In the genomic region with DNA sequence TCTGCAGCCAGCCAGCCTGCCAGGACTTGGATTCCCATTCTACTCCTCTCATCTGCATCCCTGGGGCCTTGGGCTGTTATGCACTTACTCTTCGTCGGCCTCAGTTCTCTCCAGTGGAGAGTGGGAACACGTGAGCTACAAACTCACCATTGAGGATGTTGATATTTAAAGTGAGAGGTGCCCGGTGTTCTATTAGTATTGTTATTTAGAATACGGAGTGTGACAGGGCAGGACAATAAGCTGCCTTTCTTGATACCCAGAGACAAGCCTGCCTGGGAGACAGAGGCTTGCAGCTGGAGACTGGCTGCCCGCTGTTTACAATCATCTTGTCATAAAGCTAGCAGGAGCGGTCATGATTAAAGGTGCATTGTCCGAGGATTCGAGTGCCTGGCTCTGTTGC, we compare ENCODE assay signal across 21 mouse cellular contexts. TPM values are rescaled to one million over a fixed set of nuclear protein-coding genes. Genes with fewer than 3 reads are reported as not detected.
DNase-seq lines count a peak whose midpoint lies in the region; ATAC-seq and TF ChIP-seq lines count a peak whose summit lies in the region.
"Had no signal": no experiment of that assay in that cellular context is flagged by ENCODE, and none has a peak within 500 bp of the region (broad histone marks: within the 10 kb centered on the region; RNA-seq: fewer than 3 reads in every experiment).

No protein-coding gene starts in this region.

- peaks cover 18% of the 10 kb centered on the region; the same call in 1 of the 2 replicates for H3K27me3 ChIP-seq in heart, embryonic 11.5 days (ENCODE audit: control insufficient read depth, insufficient read depth, low read length)
- H3K27me3 ChIP-seq in midbrain, embryonic 10.5 days (ENCODE audit: low read depth, poor library complexity, severe bottlenecking): peaks cover 100% of the 10 kb centered on the region
- peaks cover 5% of the 10 kb centered on the region; the same call in 1 of the 2 replicates for H3K27me3 ChIP-seq in midbrain, postnatal 0 days (ENCODE audit: insufficient read depth, low read length)
- H3K27me3 ChIP-seq in forebrain, embryonic 14.5 days (replicated peaks; ENCODE audit: control insufficient read depth, insufficient read depth, low read length): no peaks in the 10 kb centered on the region

- H3K27ac ChIP-seq in heart, embryonic 11.5 days (ENCODE audit: low read depth, low read length): no peak overlapping the region
- peak overlapping the region; percentile 88 for H3K27ac ChIP-seq in midbrain, embryonic 10.5 days (replicated peaks)
- no peak overlapping the region for H3K27ac ChIP-seq in midbrain, postnatal 0 days (ENCODE audit: low read depth, low read length)
- H3K27ac ChIP-seq in forebrain, embryonic 14.5 days (ENCODE audit: low read depth, low read length): peak overlapping the region; percentile 44; the same call in 1 of the 2 replicates
- H3K27ac ChIP-seq: kidney, postnatal 0 days had no signal

- peaks cover 17% of the 10 kb centered on the region for H3K4me1 ChIP-seq in heart, embryonic 11.5 days (ENCODE audit: control insufficient read depth, insufficient read depth, low read length)
- peaks cover 81% of the 10 kb centered on the region for H3K4me1 ChIP-seq in midbrain, embryonic 10.5 days
- no peaks in the 10 kb centered on the region for H3K4me1 ChIP-seq in midbrain, postnatal 0 days (ENCODE audit: insufficient read depth, low read length)
- peaks cover 11% of the 10 kb centered on the region; the same call in 1 of the 2 replicates for H3K4me1 ChIP-seq in forebrain, embryonic 14.5 days (ENCODE audit: control insufficient read depth, insufficient read depth, low read length)

- 43% methylated on average over 9 of the region's 9 CpGs for WGBS in heart, embryonic 11.5 days (ENCODE audit: insufficient replicate concordance)
- WGBS in midbrain, embryonic 10.5 days: 26% methylated on average over 9 of the region's 9 CpGs
- 42% methylated on average over 9 of the region's 9 CpGs for WGBS in midbrain, postnatal 0 days
- 50% methylated on average over 9 of the region's 9 CpGs for WGBS in forebrain, embryonic 14.5 days

- H3K4me3 ChIP-seq in heart, embryonic 11.5 days (ENCODE audit: low read depth, low read length): no peak overlapping the region
- H3K4me3 ChIP-seq in midbrain, embryonic 10.5 days: 0 out of 2 replicates have a peak overlapping the region, but pooled peaks have one; percentile 41
- H3K4me3 ChIP-seq in midbrain, postnatal 0 days (ENCODE audit: low read depth, low read length): no peak overlapping the region
- no peak overlapping the region for H3K4me3 ChIP-seq in forebrain, embryonic 14.5 days (ENCODE audit: low read depth, low read length)
- H3K4me3 ChIP-seq: erythroblast, embryonic 14.5 days; myocyte had no signal

- no peak for ATAC-seq in heart, embryonic 11.5 days (replicated peaks; ENCODE audit: insufficient number of reproducible peaks, low FRiP score, low TSS enrichment)
- ATAC-seq in midbrain, postnatal 0 days (ENCODE audit: low FRiP score): no peak
- ATAC-seq in forebrain, embryonic 14.5 days: no peak
- no peak for ATAC-seq in megakaryocyte-erythroid progenitor cell, adult 5-6 weeks (replicated peaks; ENCODE audit: low FRiP score, low TSS enrichment, poor library complexity, severe bottlenecking)
- ATAC-seq: intestine, postnatal 0 days had no signal

- TF ChIP-seq CTCF in midbrain, postnatal 0 days (IDR thresholded peaks at IDR 0.05): no peak

- no peak overlapping the region for H3K4me2 ChIP-seq in heart, embryonic 11.5 days
- no peak overlapping the region for H3K4me2 ChIP-seq in midbrain, postnatal 0 days (ENCODE audit: low read depth, low read length, poor library complexity, severe bottlenecking)
- no peak overlapping the region for H3K4me2 ChIP-seq in forebrain, embryonic 14.5 days (ENCODE audit: low read length)

- peak; percentile 12 for DNase-seq in heart, adult 11 months
- peak; percentile 18 for DNase-seq in midbrain, embryonic 10.5 days (ENCODE audit: low spot score)
- no peak for DNase-seq in midbrain, postnatal 0 days (ENCODE audit: low spot score)
- peak; percentile 57 for DNase-seq in ZHBTc4 (ENCODE audit: low read depth, low spot score)
- DNase-seq in forebrain, embryonic 14.5 days (ENCODE audit: low spot score): no peak
- DNase-seq in cerebellum, postnatal 4 days (ENCODE audit: low spot score in 2 of 2): no peak
- DNase-seq: adrenal gland, adult 8-10 months; B cell, adult 2 months; cerebellum, adult 9-11 months; gastrocnemius, postnatal 10 days; heart, adult 18-20 months; layer of hippocampus, postnatal 36 days; liver; lung, postnatal 36 days; thymus, postnatal 25 days had no signal

- H3K9ac ChIP-seq in heart, embryonic 11.5 days (ENCODE audit: low read depth, low read length): no peak overlapping the region
- no peak overlapping the region for H3K9ac ChIP-seq in midbrain, postnatal 0 days (replicated peaks; ENCODE audit: low read length, poor library complexity, severe bottlenecking)
- no peak overlapping the region for H3K9ac ChIP-seq in forebrain, embryonic 14.5 days (ENCODE audit: low read length)

- no peaks in the 10 kb centered on the region for H3K36me3 ChIP-seq in heart, embryonic 11.5 days (ENCODE audit: control insufficient read depth, insufficient read depth, low read length)
- no peaks in the 10 kb centered on the region for H3K36me3 ChIP-seq in midbrain, embryonic 10.5 days
- no peaks in the 10 kb centered on the region for H3K36me3 ChIP-seq in midbrain, postnatal 0 days (ENCODE audit: insufficient read depth, low read length)
- H3K36me3 ChIP-seq in forebrain, embryonic 14.5 days (ENCODE audit: control insufficient read depth, insufficient read depth, low read length): no peaks in the 10 kb centered on the region

- no peaks in the 10 kb centered on the region for H3K9me3 ChIP-seq in heart, embryonic 11.5 days (replicated peaks; ENCODE audit: control insufficient read depth, low read length)
- H3K9me3 ChIP-seq in midbrain, embryonic 10.5 days (replicated peaks): no peaks in the 10 kb centered on the region
- H3K9me3 ChIP-seq in midbrain, postnatal 0 days (ENCODE audit: low read length): no peaks in the 10 kb centered on the region
- no peaks in the 10 kb centered on the region for H3K9me3 ChIP-seq in forebrain, embryonic 14.5 days (replicated peaks; ENCODE audit: control insufficient read depth, low read length)

RNA-seq across cellular contexts. Expression of a gene that starts 13.7 kb away (rescaled TPM):
- polyA plus RNA-seq in heart, embryonic 11.5 days (2014; fragmentation: Nextera tagmentation; extraction: Ambion mirVana): 97.3 and 110 TPM in 2 replicates
- 210 and 212 TPM in 2 replicates for polyA plus RNA-seq in midbrain, embryonic 10.5 days (2016; fragmentation: Nextera tagmentation; extraction: Ambion mirVana)
- total RNA-seq in midbrain, postnatal 0 days (2014; rRNA removed): 250 and 271 TPM in 2 replicates
- polyA plus RNA-seq in midbrain, postnatal 0 days (2015; fragmentation: Nextera tagmentation; extraction: Ambion mirVana): 405 and 423 TPM in 2 replicates
- polyA plus RNA-seq in forebrain, embryonic 14.5 days (2014; fragmentation: Nextera tagmentation; extraction: Ambion mirVana): 328 and 377 TPM in 2 replicates
- 34.2 and 43.7 TPM in 2 replicates for total RNA-seq in megakaryocyte-erythroid progenitor cell, adult 5-6 weeks (2014; fragmentation: Nextera tagmentation)
- 54.1 and 61.3 TPM in 2 replicates for total RNA-seq in megakaryocyte-erythroid progenitor cell, adult 5-6 weeks (2017)

Comparison
In these comparisons a context has a peak if more than half of its experiments do, and no peak if none do; other contexts are left out.
1. DNase-seq: peak in heart, adult 11 months (single experiment), midbrain, embryonic 10.5 days (single experiment) and ZHBTc4 (single experiment); none in midbrain, postnatal 0 days (single experiment), forebrain, embryonic 14.5 days (single experiment) and cerebellum, postnatal 4 days (0 of 2).
2. H3K27ac ChIP-seq: peak in midbrain, embryonic 10.5 days (single experiment) and forebrain, embryonic 14.5 days (single experiment); none in heart, embryonic 11.5 days (single experiment) and midbrain, postnatal 0 days (single experiment).